Mouse (Mus musculus) ES-E14 (cell line): Measurements from ENCODE around the gene Calm3.

ENCODE experiments used
- CHD2 ChIP-seq: IDR thresholded peaks from 2 replicates; pipeline ENCODE4 v1.6.1; 2014; ENCODE audit warnings: mild to moderate bottlenecking, low read depth, low read length, inconsistent platforms
- HCFC1 ChIP-seq: IDR thresholded peaks from 2 replicates; pipeline ENCODE4 v1.6.1; 2012; ENCODE audit warnings: low read length, inconsistent platforms, borderline replicate concordance; ENCODE audit not compliant: insufficient read depth
- MAFK ChIP-seq: IDR thresholded peaks from 2 replicates; pipeline ENCODE4 v1.6.1; 2014; ENCODE audit warnings: mild to moderate bottlenecking, low read depth, low read length, inconsistent platforms; ENCODE audit not compliant: insufficient read depth
- ZC3H11A ChIP-seq: IDR thresholded peaks from 2 replicates; pipeline ENCODE4 v1.6.1; 2012; ENCODE audit warnings: low read depth, mild to moderate bottlenecking, inconsistent platforms, low read length, borderline replicate concordance

GRCm38 (mm10) chr7:16955712-16956111 lies 31.8 kb upstream of the Calm3 start:
- no peak for TF ChIP-seq HCFC1
- TF ChIP-seq MAFK, result no peak
- TF ChIP-seq CHD2, result no peak
- no peak for TF ChIP-seq ZC3H11A
